Mouse (Mus musculus) macrophage (primary cell): ENCODE measurements around the gene Pgm2. TPM values are rescaled to one million over a fixed set of nuclear protein-coding genes. Genes with fewer than 3 reads are reported as not detected.

Source experiments
- H3K27ac ChIP-seq: fragments of 350-480 bp; formaldehyde crosslinking; 2 replicates; pipeline ENCODE4 v1.9.0; 2021
- H3K36me3 ChIP-seq: fragments of 350-480 bp; formaldehyde crosslinking; 2 replicates; pipeline ENCODE4 v1.9.0; 2021; ENCODE audit errors: inconsistent target
- H3K4me3 ChIP-seq: fragments of 350-480 bp; formaldehyde crosslinking; 2 replicates; pipeline ENCODE4 v1.9.0; 2021; ENCODE audit errors: inconsistent target
- H3K79me2 ChIP-seq: fragments of 350-480 bp; formaldehyde crosslinking; 2 replicates; pipeline ENCODE4 v1.9.0; 2021; ENCODE audit errors: inconsistent target
- WGBS: methylation state at CpG from one replicate; pipeline ENCODE4 v1.1.7; 2026; ENCODE audit warnings: inconsistent platforms; ENCODE audit not compliant: missing documents; 5-methylcytosine and 5-hydroxymethylcytosine counted together
- polyA plus RNA-seq: library from polyadenylated mRNA; stranded (reverse); fragments of 250-400 nt; gene quantifications from 3 replicates; pipeline ENCODE4 v1.2.4, GENCODE M21; 2018; ENCODE audit warnings: inconsistent platforms

Gene Pgm2
- polyA plus RNA-seq, 1 experiment from 2014 or later, result 41.9 TPM

DNA sequence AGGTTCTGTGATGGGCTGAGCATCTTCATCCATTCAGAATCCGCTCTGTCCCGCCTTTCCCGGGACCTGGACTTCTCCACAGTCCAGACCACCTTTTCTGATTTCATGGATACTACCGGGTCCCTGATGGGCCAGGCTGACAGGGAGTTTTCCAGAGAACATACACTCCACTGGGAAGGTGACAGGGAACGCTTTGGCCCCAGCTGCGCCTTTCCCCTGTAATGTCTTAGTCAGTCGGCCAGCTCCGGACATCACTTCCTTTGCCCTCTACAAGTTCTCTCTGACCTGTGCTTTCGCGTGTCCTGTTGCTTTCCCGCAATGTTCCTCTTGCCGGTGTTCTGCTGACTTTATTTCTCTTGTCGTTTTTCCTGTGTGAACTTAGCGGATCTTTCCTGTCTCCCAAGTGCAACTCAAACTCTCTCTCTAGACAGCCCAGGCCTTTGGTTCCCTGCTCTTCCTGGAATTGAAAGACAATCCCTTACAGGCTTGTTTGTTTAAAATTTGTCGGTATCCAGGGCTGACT lies 660 bp downstream of the Pgm2 start:
- H3K4me3 ChIP-seq, result peak overlapping the region; percentile 73
- H3K36me3 ChIP-seq, result peaks cover 15% of the 10 kb centered on the region
- peak overlapping the region; percentile 21 for H3K27ac ChIP-seq
- 4% methylated on average over 15 of the region's 15 CpGs for WGBS
- peaks cover 29% of the 10 kb centered on the region for H3K79me2 ChIP-seq

DNA sequence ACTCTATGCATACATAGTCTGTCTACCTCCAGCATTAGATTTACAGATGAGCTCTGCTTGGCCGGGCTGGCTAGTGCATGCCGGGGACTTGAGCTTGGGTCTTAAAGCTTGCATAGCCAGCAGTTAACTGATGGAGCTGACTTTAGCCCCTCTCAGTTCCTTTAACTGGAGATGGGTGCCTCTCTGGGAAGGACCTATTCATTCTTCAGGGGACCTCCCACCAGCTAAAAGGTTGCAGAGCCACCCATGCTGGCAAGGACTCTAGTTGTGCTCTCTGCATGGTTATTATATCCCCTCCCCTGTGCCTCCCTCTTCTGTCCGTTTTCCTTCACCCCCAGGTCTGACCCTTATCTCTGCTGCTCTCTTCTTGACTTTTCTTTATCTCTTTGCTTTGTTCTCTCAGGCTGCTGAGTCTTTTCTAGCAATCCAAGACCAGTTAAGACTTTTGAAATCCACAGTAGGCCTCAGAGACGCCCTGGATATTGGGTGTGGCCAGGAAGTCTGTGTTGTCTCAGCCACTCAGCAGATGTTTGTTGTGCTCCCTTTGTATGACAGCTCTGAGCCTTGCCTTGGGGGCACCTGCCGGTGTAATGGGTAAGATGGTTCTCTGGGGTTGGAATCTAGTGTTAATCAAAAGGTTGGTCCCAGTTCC lies 2.7 kb downstream of the Pgm2 start:
- Histone ChIP-seq H3K27ac (no peak overlapping the region), H3K79me2 (peaks cover 29% of the 10 kb centered on the region), H3K4me3 (no peak overlapping the region), H3K36me3 (peaks cover 25% of the 10 kb centered on the region)
- WGBS, result 96% methylated on average over 5 of the region's 5 CpGs

DNA sequence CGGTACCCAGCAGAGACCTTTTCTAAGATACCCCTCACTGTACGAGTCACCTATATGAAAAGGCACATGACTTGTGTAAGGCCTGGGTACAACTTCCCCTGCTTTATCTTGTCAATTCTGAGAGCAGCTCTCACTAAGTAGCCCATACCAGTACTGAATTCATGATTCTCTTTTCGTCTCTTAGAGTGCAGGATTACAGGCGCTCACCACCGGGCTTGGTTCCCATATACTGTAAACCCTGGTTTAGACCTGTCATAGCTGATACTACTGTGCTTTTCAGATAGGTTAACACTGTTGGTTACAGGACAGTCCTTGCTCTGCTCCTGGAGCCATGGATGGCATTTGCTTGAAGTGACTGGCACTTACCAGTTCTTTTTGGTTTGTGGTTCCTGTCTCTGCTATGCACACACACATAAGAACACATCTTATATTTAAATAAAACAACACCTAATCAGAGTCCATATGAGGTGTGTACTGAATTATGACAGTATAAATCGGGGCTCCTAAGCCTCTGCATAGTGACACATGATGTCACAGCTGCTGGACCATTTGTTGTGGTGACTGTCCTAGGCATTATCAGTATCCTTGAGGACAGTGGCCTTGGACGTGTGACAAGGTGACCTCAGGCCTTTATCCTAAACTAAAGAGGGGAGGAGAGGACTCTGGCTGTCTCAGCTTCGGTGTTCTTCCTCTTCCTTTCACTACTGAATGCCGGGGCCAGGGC lies 9.4 kb downstream of the Pgm2 start:
- no peak overlapping the region for H3K4me3 ChIP-seq
- H3K79me2 ChIP-seq, result no peaks in the 10 kb centered on the region
- WGBS, result 57% methylated on average over 9 of the region's 9 CpGs
- peaks cover 40% of the 10 kb centered on the region for H3K36me3 ChIP-seq
- 0 out of 2 replicates have a peak overlapping the region, but pooled peaks have one; percentile 2 for H3K27ac ChIP-seq

DNA sequence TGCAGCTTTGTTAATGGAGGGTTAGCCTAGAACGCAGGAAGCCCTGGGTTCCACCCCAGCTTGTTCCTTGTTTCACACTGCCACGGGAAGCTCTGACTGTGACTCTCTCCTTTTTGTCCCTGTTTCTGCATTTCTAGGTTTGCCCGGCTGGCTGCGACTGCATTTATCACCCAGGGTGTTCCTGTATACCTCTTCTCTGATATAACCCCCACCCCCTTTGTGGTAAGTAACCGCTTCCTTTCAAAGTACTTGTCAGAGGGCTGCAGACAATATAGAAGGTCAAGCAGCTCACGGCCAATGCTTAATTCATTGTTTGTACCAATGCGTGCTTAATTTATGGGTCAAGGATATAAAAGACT lies 9.9 kb downstream of the Pgm2 start:
- 7% methylated on average over 7 of the region's 7 CpGs for WGBS
- H3K4me3 ChIP-seq, result no peak overlapping the region
- no peaks in the 10 kb centered on the region for H3K79me2 ChIP-seq
- no peak overlapping the region for H3K27ac ChIP-seq
- H3K36me3 ChIP-seq, result peaks cover 38% of the 10 kb centered on the region

DNA sequence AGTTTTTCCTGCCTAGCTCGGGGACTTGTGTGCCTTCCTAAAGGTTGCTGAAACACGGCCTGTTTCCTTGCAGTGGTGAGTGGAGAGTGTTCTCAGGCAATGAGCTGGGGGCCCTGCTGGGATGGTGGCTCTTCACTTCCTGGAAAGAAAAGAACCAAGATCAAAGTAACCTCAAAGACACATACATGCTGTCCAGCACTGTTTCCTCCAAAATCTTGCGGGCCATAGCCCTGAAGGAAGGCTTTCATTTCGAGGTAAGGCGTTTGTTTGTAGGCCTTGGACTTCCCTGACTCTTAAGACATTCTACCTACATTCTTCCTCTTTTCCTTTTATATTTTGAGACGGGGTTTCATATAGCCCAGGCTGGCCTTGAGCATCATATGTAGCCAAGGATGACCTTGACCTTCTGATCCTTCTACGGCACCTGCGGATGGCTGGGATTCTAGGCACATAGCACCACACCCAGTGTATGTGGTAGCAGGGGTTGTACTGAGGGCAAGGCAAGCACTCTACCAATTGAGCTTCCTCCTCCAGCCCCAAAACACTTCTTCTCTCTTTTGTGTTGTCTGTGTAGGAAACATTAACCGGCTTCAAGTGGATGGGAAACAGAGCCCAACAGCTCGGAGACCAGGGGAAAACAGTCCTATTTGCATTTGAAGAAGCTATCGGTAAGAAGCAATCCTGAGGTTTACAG lies 15.0 kb downstream of the Pgm2 start:
- no peak overlapping the region for H3K27ac ChIP-seq
- WGBS, result 88% methylated on average over 11 of the region's 11 CpGs
- no peaks in the 10 kb centered on the region for H3K79me2 ChIP-seq
- H3K4me3 ChIP-seq, result no peak overlapping the region
- H3K36me3 ChIP-seq, result peaks cover 47% of the 10 kb centered on the region

DNA sequence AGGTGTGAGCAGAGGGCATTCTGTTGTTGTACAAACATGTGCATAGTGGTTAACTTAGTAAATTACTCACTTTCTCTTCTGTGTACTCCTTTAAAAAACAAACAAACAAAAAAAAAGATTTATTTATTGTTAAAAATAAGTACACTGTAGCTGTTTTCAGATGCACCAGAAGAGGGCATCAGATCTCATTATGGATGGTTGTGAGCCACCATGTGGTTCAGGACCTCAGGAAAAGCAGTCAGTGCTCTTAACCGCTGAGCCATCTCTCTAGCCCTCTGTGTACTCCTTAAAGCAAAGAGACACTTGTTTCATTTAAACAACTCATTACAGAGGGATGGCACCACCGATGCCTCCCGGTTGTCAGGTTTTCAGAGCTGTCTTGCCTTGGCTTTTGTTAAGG lies 16.5 kb downstream of the Pgm2 start:
- Histone ChIP-seq H3K4me3 (no peak overlapping the region), H3K27ac (no peak overlapping the region), H3K36me3 (peaks cover 62% of the 10 kb centered on the region), H3K79me2 (no peaks in the 10 kb centered on the region)
- WGBS, result 78% methylated on average over 3 of the region's 3 CpGs

DNA sequence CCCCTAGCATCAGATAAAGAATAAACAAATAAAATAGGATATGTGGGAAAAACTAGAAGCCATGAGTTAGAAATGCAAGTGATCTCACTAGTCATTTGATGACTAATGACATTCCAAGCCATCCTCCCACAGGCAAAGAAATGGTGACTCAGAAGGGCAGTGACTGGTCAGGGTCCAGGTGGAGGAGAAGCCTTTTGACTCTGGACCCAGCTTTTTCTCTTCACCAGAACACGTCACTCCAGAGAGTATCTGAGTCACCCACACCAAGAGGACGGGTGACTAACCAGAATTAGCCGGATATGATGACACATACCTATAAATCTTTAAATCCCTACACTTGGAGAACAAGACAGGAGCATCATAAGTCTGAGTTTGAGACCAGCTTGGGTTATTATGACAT lies 19.6 kb downstream of the Pgm2 start:
- no peak overlapping the region for H3K27ac ChIP-seq
- WGBS, result 78% methylated on average over 3 of the region's 3 CpGs
- H3K4me3 ChIP-seq, result no peak overlapping the region
- H3K79me2 ChIP-seq, result no peaks in the 10 kb centered on the region
- peaks cover 71% of the 10 kb centered on the region for H3K36me3 ChIP-seq

DNA sequence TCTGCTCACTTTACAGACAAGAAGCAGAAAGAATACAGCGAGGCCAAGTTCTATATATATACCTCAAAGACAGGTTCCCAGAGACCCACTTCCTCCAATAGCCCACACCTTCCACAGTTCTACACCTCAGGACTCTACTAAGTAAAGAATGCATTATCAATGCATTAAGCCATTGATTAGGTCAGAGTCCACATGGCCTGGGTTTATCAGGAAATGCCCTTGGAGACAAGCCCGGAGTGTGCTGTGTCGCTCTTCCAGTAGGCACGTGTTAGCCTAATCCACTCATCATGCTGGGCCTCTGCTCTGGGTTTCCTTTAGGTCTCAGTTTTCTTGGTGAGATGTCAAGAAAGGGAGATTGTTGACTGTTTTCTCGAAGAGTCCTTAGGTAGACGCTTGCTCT lies 21.5 kb downstream of the Pgm2 start:
- Histone ChIP-seq H3K4me3 (no peak overlapping the region), H3K36me3 (peaks cover 66% of the 10 kb centered on the region), H3K27ac (no peak overlapping the region), H3K79me2 (no peaks in the 10 kb centered on the region)
- 89% methylated on average over 6 of the region's 6 CpGs for WGBS

DNA sequence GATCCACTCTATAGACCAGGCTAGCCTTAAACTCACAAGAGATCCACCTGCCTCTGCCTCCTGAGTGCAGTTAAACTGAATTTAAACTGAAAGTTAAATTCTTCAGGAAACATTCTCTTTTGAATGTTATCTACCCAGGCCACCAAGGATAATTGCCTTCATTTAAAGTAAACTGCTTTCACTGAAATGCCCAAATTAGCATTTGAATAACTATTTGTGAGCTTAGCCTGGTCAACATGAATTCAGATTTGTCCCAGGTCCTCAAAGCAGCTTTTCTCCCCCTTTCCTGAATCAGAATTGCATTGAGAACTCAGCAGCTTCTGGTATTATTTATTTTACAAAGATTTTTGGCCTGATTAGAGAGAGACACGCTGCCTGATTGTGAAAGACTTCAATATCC lies 24.4 kb downstream of the Pgm2 start:
- no peak overlapping the region for H3K27ac ChIP-seq
- H3K4me3 ChIP-seq, result no peak overlapping the region
- peaks cover 49% of the 10 kb centered on the region for H3K36me3 ChIP-seq
- H3K79me2 ChIP-seq, result no peaks in the 10 kb centered on the region
- WGBS, result 100% methylated on average over 1 of the region's 1 CpGs

DNA sequence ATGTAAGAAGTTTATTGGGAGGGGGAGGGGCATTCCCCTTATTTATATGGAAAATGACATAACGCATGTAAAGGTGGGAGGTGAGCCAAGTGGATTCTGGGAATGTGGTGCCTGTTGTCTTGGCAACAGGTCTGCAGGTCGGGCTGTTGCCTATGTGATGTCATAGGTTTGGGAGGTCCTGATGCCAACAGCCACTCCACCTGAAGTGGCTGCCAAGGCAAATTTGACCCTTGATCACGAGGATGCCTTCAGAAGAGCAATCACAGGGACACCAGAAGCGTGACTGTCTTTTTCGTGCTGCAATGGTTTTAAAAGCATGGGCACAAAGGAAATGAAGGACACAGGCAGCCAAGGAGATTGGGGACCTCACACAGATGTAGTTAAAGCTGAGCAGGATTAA lies 33.0 kb downstream of the Pgm2 start:
- no peak overlapping the region for H3K27ac ChIP-seq
- peaks cover 19% of the 10 kb centered on the region; the same call in 1 of the 2 replicates for H3K36me3 ChIP-seq
- no peak overlapping the region for H3K4me3 ChIP-seq
- H3K79me2 ChIP-seq, result no peaks in the 10 kb centered on the region
- 90% methylated on average over 5 of the region's 5 CpGs for WGBS

DNA sequence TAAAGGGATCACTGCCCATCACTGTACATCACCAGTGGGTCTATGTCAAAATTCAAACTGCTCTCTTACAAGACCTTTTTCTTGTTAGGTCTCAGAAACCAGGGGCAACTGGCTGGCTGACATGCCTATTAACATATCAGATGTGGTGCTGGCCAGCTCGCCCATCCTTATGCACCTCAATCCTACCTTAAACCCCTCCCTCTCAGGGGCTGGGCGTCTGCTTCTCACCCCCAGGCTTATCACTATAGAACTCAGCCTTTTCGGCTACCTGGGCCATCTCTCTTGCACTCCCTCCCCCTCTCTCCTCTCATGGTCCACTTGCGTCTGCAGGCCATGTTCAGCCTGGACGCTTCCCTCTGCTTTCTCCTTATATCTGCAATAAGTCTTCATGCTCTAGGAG lies 38.8 kb downstream of the Pgm2 start:
- H3K27ac ChIP-seq, result no peak overlapping the region
- no peaks in the 10 kb centered on the region for H3K79me2 ChIP-seq
- H3K36me3 ChIP-seq, result peaks cover 19% of the 10 kb centered on the region; the same call in 1 of the 2 replicates
- 92% methylated on average over 5 of the region's 5 CpGs for WGBS
- H3K4me3 ChIP-seq, result no peak overlapping the region

DNA sequence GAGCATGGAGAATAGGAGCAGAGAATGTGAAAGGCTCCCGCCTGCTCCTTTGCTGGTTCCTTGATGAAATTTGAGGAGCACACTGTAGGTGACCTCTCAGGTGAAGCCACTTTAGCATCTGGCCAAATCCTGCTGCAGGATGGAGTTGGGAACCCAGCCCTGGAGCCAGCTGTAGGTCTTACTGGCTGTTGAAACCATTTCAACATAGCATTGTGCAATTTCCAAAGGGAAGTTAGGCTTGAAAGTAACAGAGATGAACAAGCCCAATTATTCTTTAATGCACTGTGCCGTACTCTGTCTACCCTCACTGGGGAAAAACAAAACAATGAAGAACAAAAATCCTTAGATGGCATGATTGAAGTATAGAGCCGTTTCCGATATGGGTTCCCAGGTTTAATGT lies 41.2 kb downstream of the Pgm2 start:
- Histone ChIP-seq H3K4me3 (no peak overlapping the region), H3K36me3 (peaks cover under 1% of the 10 kb centered on the region; the same call in 1 of the 2 replicates), H3K79me2 (no peaks in the 10 kb centered on the region), H3K27ac (no peak overlapping the region)
- 47% methylated on average over 4 of the region's 4 CpGs for WGBS

DNA sequence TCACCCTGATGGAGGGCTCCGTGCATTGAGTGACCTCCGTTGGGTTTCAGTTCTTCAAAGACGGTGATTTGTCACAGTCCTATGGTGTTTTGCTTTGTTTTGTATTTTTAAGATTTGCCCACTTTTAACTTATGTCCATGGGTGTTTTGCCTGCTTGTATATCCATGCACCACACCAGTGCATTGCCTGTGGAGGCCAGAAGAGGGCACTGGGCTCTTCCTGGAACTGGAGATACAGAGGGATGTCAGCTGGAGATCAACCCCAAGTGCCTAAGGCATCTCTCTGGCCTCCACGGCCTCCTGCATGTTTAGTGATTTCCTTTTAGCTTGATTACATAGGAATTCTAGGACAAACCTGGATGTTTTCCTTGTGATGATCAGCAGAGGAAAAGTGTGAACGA lies 43.6 kb downstream of the Pgm2 start:
- no peaks in the 10 kb centered on the region for H3K36me3 ChIP-seq
- no peak overlapping the region for H3K4me3 ChIP-seq

DNA sequence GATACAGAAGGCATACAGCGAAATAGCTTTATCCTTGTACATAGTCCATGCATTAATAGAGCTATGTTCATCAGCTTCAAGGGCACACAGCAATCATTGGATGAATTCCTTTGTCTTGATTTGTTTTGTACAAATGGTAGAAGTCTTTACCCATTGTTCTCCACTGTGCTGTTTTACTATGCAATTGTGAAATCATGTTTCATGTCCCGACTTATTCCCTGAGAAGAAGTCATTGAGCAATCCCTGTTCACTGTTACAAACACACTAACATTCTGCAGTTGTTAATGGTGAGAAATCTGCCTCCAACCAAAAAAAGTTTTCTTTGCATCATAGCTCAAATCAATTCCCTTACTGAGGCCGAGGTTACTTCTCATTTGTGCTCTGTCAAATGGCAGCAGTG lies 47.5 kb downstream of the Pgm2 start:
- WGBS, result 36% methylated on average over 3 of the region's 3 CpGs

More for the DNA sequence above, 43.6 kb downstream of the Pgm2 start:
- WGBS, result 62% methylated on average over 4 of the region's 5 CpGs
- Histone ChIP-seq H3K79me2 (no peaks in the 10 kb centered on the region), H3K27ac (no peak overlapping the region)

DNA sequence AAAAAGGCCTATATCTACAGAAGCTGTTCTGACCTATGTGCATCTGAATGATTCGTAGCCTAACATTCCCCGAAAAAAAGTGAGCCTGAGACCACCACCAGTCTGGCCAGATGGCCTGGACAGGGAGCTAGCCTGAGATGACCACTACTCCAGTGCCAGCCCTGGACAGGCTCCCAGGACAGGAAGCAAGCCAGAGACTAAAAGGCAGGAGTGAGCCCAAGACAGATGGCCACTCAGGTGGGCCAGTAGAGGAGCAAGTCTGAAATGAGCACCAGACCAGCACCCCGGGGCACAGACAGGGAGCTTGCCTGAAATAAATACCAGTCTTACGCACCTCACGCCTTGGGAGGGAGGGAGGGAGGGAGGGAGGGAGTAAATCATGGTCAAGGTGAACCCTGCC lies 51.6 kb downstream of the Pgm2 start:
- Histone ChIP-seq H3K4me3 (no peak overlapping the region), H3K27ac (no peak overlapping the region), H3K36me3 (no peaks in the 10 kb centered on the region), H3K79me2 (no peaks in the 10 kb centered on the region)
- WGBS, result 88% methylated on average over 5 of the region's 5 CpGs

More for the DNA sequence above, 47.5 kb downstream of the Pgm2 start:
- Histone ChIP-seq H3K27ac (no peak overlapping the region), H3K36me3 (no peaks in the 10 kb centered on the region), H3K4me3 (no peak overlapping the region), H3K79me2 (no peaks in the 10 kb centered on the region)
